Mouse (Mus musculus): ENCODE results near the gene Ctsa.
A peak's percentile ranks its signal among the peaks of the same experiment; 100 is the strongest.

Ctsa gene

DNA sequence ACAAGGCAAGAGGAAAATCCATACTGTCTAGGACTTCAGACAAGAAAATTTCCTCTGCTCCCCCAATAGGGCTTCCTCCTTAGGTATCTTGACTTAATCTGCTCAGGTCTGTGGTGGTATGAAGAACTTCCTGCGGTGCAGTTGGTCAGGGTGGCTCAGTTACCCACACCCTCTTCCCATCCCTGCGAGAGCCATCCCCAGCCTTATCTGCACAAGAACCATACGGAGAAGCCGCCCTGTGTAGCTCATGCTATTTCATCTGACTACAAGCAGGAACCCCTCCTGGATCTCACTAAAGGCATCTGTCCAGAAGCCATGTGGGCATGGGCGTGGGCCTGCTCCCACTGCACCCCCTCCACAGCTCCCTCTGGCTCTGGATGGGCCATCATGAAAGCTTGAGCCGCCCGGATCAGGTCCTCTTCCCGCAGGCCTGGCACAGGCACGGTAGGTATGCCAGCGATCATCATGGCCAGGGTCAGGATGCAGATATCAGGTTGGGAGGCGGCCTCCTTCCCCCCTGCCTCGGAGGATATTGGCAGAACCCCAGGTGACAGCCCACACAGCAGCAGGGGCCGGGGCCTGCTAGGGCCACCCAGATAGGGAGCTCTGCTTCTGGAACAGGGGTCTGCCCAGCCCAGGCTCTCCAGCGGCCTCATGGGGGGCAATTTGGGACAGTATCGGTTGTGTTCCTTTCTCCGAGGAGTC lies 5.4 kb upstream of the Ctsa start:
- peaks cover 86% of the 10 kb centered on the region for H3K4me1 ChIP-seq (replicated peaks; ENCODE audit: low read depth, low read length)
- TF ChIP-seq POU5F1 (IDR thresholded peaks at IDR 0.05; ENCODE audit: borderline replicate concordance, low read length) (no peak), CTCF (conservative IDR thresholded peaks at IDR 0.05; ENCODE audit: low read length) (no peak), NANOG (IDR thresholded peaks at IDR 0.05; ENCODE audit: borderline replicate concordance, low read length) (no peak)
- peaks cover 56% of the 10 kb centered on the region for H3K36me3 ChIP-seq (ENCODE audit: insufficient read depth, low read length)
- no peaks in the 10 kb centered on the region for H3K27me3 ChIP-seq (ENCODE audit: insufficient read depth, low read length)
- no peaks in the 10 kb centered on the region for H3K9me3 ChIP-seq (ENCODE audit: low read length)
- H3K4me3 ChIP-seq (replicated peaks; ENCODE audit: low read length), result peak overlapping the region; percentile 93

DNA sequence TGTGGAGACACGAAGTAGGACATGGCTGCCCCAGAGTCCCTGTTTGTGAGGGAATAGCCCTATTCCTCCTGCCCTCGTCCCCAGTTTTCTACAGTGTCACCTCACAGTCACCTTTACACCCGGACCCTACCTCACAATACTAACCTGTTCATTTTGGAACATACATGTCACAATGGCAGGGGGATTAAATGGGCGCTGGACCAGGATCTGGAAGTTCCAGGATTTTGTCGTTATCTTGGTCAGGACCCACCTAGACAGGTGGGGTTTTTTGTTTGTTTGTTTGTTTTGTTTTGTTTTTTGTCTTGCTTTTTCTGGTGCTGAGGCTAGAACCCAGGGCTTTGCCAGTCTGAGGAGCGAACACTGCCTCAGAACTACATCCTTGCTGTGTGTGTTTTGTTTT lies 4.2 kb upstream of the Ctsa start, which contains the start of gene Spata25:
Spata25 (minus strand) TSS at position 101 of the 400 bp plus-strand sequence.
- no peak for TF ChIP-seq NANOG (IDR thresholded peaks at IDR 0.05; ENCODE audit: borderline replicate concordance, low read length)
- no peak for TF ChIP-seq POU5F1 (IDR thresholded peaks at IDR 0.05; ENCODE audit: borderline replicate concordance, low read length)
- no peak for TF ChIP-seq CTCF (conservative IDR thresholded peaks at IDR 0.05; ENCODE audit: low read length)
- H3K4me1 ChIP-seq (replicated peaks; ENCODE audit: low read depth, low read length), result peaks cover 94% of the 10 kb centered on the region
- peaks cover 56% of the 10 kb centered on the region for H3K36me3 ChIP-seq (ENCODE audit: insufficient read depth, low read length)
- no peaks in the 10 kb centered on the region for H3K9me3 ChIP-seq (ENCODE audit: low read length)
- H3K27me3 ChIP-seq (ENCODE audit: insufficient read depth, low read length), result no peaks in the 10 kb centered on the region
- peak within 1 kb of the TSS; percentile 93 for H3K4me3 ChIP-seq (replicated peaks; ENCODE audit: low read length)

DNA sequence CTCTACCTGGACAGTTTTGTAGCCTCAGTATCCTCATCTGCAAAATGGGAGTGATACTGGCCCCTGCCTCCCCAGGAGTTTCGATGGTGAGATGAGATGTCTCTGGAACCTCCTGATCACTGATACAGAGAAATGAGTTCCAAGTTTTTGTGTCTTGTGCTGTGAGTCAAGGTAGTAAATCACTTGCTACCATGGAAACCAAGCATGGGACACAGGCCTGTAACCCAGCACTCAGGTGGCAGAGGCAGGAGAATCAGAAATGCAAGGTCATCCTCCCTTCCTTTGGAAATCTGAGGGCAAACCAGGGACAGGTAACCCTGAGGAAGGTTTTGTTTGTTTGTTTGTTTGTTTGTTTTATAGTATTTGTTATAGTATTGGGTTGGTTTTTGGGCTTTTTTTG lies 3.6 kb upstream of the Ctsa start:
- no peak for TF ChIP-seq POU5F1 (IDR thresholded peaks at IDR 0.05; ENCODE audit: borderline replicate concordance, low read length)
- no peak for TF ChIP-seq NANOG (IDR thresholded peaks at IDR 0.05; ENCODE audit: borderline replicate concordance, low read length)
- TF ChIP-seq CTCF (conservative IDR thresholded peaks at IDR 0.05; ENCODE audit: low read length), result no peak
- no peaks in the 10 kb centered on the region for H3K9me3 ChIP-seq (ENCODE audit: low read length)

DNA sequence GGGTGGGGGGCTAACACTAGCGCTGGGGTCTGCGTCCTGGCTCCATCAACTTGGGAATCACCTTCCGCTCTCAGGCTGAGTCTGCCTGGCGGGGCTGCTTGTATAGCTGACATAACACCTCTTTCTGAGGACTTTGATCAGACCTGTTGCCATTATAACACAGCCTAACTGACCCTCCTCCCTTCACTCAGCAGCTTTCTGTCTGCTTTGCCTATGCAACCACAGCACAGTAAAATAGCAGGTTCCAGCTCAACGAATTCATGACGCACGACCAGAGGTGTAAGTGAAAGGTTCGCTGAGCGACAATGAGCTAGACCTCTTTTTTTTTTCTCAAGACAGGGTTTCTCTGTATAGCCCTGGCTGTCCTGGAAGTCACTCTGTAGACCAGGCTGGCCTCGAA lies 1.6 kb upstream of the Ctsa start:
- Histone ChIP-seq H3K9me3 (ENCODE audit: low read length) (no peaks in the 10 kb centered on the region), H3K36me3 (ENCODE audit: insufficient read depth, low read length) (peaks cover 53% of the 10 kb centered on the region), H3K4me1 (replicated peaks; ENCODE audit: low read depth, low read length) (peaks cover 94% of the 10 kb centered on the region), H3K27me3 (ENCODE audit: insufficient read depth, low read length) (no peaks in the 10 kb centered on the region), H3K4me3 (replicated peaks; ENCODE audit: low read length) (no peak overlapping the region)
- TF ChIP-seq POU5F1 (IDR thresholded peaks at IDR 0.05; ENCODE audit: borderline replicate concordance, low read length), result no peak

More for the DNA sequence above, 3.6 kb upstream of the Ctsa start:
- Histone ChIP-seq H3K4me3 (replicated peaks; ENCODE audit: low read length) (0 out of 2 replicates have a peak overlapping the region, but pooled peaks have one; percentile 5), H3K36me3 (ENCODE audit: insufficient read depth, low read length) (peaks cover 56% of the 10 kb centered on the region), H3K4me1 (replicated peaks; ENCODE audit: low read depth, low read length) (peaks cover 96% of the 10 kb centered on the region), H3K27me3 (ENCODE audit: insufficient read depth, low read length) (no peaks in the 10 kb centered on the region)

DNA sequence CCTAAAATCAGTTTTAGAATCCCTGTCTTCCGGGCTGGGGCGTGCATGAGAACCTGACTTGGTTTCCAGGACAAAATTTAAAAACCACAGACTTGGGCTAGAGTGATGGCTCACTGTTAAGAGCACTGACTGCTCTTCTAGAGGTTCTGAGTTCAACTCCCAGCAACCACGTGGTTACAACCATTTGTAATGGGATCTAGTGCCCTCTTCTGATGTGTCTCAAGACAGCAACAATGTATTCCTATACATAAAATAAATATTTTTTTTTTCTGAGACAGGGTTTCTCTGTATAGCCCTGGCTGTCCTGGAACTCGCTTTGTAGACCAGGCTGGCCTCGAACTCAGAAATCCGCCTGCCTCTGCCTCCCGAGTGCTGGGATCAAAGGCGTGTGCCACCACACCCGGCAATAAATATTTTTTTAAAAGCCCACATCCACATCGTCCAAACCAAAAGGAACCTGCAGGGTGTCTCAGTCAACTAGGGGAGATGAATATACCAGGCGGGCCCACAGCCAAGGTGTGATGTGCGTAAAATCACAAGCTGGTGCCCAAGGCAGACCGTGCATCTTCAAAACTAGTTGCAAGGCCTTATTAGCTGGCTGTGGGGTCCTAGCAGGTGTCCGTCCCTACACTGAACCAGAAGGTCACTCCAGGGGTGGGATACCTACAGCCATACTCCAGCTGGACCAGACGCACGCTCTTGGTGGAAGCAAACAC lies 483 bp upstream of the Ctsa start:
- Histone ChIP-seq H3K4me3 (replicated peaks; ENCODE audit: low read length) (peak overlapping the region; percentile 91), H3K27me3 (ENCODE audit: insufficient read depth, low read length) (no peaks in the 10 kb centered on the region), H3K9me3 (ENCODE audit: low read length) (no peaks in the 10 kb centered on the region), H3K36me3 (ENCODE audit: insufficient read depth, low read length) (peaks cover 53% of the 10 kb centered on the region), H3K4me1 (replicated peaks; ENCODE audit: low read depth, low read length) (peaks cover 93% of the 10 kb centered on the region)
- no peak for TF ChIP-seq NANOG (IDR thresholded peaks at IDR 0.05; ENCODE audit: borderline replicate concordance, low read length)
- TF ChIP-seq POU5F1 (IDR thresholded peaks at IDR 0.05; ENCODE audit: borderline replicate concordance, low read length), result no peak
- no peak for TF ChIP-seq CTCF (conservative IDR thresholded peaks at IDR 0.05; ENCODE audit: low read length)

DNA sequence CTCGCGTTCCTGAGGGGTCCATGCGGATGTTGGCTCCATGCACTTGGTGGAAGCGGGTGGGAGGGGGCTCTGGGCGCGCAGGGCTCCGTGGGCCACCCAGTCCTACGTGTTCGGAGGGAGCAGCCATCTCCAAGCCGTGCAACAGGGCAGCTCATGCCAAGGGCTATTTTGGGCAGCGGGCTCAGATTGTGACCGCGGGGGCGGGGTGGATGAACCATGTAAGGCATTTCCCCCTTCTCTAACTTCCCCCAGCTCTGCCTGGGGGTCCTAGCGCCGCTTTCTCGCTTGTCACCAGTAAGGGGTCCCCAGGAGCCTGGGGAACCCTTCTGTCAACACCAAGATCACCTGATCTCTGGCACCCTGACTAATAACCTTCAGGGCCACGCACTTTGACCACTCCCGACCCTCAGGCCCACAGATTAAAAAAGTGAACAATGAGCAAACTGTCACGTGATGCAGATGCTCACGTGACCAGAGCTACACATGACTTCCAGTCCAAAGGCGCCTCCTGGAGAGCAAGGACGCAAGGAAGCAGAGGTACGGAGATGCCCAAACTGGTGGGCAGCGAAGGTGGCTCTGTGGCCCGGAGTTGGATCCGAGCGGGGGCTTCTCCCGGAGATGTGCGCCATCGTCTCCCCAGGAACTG lies 764 bp downstream of the Ctsa start, which contains the start of gene Neurl2:
Neurl2 (minus strand) TSS at position 143 of the 646 bp plus-strand sequence.
- Histone ChIP-seq H3K36me3 (ENCODE audit: insufficient read depth, low read length) (peaks cover 52% of the 10 kb centered on the region), H3K4me1 (replicated peaks; ENCODE audit: low read depth, low read length) (peaks cover 91% of the 10 kb centered on the region), H3K9me3 (ENCODE audit: low read length) (no peaks in the 10 kb centered on the region), H3K27me3 (ENCODE audit: insufficient read depth, low read length) (no peaks in the 10 kb centered on the region), H3K4me3 (replicated peaks; ENCODE audit: low read length) (peak within 1 kb of the TSS; percentile 91)
- no peak for TF ChIP-seq NANOG (IDR thresholded peaks at IDR 0.05; ENCODE audit: borderline replicate concordance, low read length)

DNA sequence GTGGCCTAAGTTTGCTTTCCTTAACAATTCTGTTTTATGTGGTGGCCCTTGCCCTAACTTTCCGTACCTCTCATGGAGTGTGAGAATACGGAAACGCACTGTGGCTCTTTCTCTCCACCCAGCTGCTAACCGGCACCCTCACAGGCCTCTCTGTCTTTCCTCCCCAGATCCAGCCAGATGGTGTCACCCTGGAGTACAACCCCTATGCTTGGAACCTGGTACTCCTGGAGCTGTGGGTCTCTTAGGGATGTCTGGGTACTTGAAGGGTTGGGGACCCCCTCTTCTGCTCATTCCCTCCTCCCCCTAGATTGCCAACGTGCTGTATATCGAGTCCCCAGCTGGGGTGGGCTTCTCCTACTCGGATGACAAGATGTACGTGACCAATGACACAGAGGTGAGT lies 1.9 kb downstream of the Ctsa start:
- H3K36me3 ChIP-seq (ENCODE audit: insufficient read depth, low read length), result peaks cover 57% of the 10 kb centered on the region
- peaks cover 91% of the 10 kb centered on the region for H3K4me1 ChIP-seq (replicated peaks; ENCODE audit: low read depth, low read length)
- TF ChIP-seq POU5F1 (IDR thresholded peaks at IDR 0.05; ENCODE audit: borderline replicate concordance, low read length), result no peak
- TF ChIP-seq NANOG (IDR thresholded peaks at IDR 0.05; ENCODE audit: borderline replicate concordance, low read length), result no peak
- TF ChIP-seq CTCF (conservative IDR thresholded peaks at IDR 0.05; ENCODE audit: low read length), result no peak

DNA sequence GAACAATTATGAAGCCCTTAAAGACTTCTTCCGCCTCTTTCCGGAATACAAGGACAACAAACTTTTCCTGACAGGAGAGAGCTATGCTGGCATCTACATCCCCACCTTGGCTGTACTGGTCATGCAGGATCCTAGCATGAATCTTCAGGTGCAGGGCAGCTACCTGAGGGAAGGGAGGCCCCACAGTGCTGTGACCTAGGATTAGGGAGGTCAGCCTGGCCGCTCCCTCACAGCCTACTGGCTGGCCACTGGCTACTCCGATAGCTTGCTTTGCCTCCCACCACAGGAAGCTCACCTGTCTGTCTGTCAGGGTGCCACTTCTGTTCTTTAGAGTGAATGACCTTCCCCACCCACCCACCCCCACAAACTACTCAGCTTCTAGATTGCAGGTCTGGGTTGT lies 2.5 kb downstream of the Ctsa start:
- Histone ChIP-seq H3K9me3 (ENCODE audit: low read length) (no peaks in the 10 kb centered on the region), H3K4me1 (replicated peaks; ENCODE audit: low read depth, low read length) (peaks cover 91% of the 10 kb centered on the region), H3K36me3 (ENCODE audit: insufficient read depth, low read length) (peaks cover 60% of the 10 kb centered on the region), H3K27me3 (ENCODE audit: insufficient read depth, low read length) (no peaks in the 10 kb centered on the region), H3K4me3 (replicated peaks; ENCODE audit: low read length) (peak overlapping the region; percentile 91)
- TF ChIP-seq POU5F1 (IDR thresholded peaks at IDR 0.05; ENCODE audit: borderline replicate concordance, low read length) (no peak), NANOG (IDR thresholded peaks at IDR 0.05; ENCODE audit: borderline replicate concordance, low read length) (no peak), CTCF (conservative IDR thresholded peaks at IDR 0.05; ENCODE audit: low read length) (no peak)

More for the DNA sequence above, 1.9 kb downstream of the Ctsa start:
- no peaks in the 10 kb centered on the region for H3K9me3 ChIP-seq (ENCODE audit: low read length)
- H3K4me3 ChIP-seq (replicated peaks; ENCODE audit: low read length), result peak overlapping the region; percentile 91
- no peaks in the 10 kb centered on the region for H3K27me3 ChIP-seq (ENCODE audit: insufficient read depth, low read length)

Data from E14TG2a.4 (cell line).